Mouse (Mus musculus): ENCODE data around the gene Pigs.

DNA sequence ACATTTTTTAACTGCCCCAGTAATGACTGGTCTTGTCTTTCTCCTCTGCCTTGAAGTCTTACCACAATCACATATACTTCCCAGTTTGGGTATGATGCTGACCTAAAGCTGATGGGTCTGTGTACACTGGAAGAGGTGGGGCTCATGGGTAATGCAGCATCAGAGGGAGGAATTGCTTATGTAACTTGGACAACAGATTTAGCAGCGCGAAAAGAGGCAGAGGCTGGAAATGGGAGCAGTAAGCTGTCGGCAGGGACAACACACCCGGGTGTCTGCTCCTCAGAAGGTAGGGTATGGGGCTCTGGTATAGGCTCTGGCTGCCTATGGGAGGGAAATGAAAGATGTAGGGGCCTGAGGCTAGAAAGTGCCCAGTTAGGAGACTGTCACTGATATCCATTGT, 37.6 kb upstream of the Pigs start, which contains the start of gene BC030499:
- TF ChIP-seq CTCF (IDR thresholded peaks at IDR 0.05; ENCODE audit: borderline replicate concordance, insufficient read depth, low read depth, low read length) (no peak), POLR2A (IDR thresholded peaks at IDR 0.05; ENCODE audit: borderline replicate concordance, insufficient read depth, low read length) (no peak)
